Mouse (Mus musculus): Measurements from ENCODE around the gene Gsdme. TPM values are rescaled to one million over a fixed set of nuclear protein-coding genes. Genes with fewer than 3 reads are reported as not detected.
A peak's percentile ranks its signal among the peaks of the same experiment; 100 is the strongest.

Gene Gsdme
- total RNA-seq, 2 experiments from 2014 or later = 0.14 to 0.69 TPM

GRCm38 (mm10) chr6:50191605-50192004, 72.1 kb downstream of the Gsdme start:
- DNase-seq (ENCODE audit: low spot score) = no peak

GRCm38 (mm10) chr6:50189376-50189775, 74.3 kb downstream of the Gsdme start:
- no peak for DNase-seq (ENCODE audit: low spot score)

- peak; percentile 37 for DNase-seq (ENCODE audit: low spot score)
Measured at GRCm38 (mm10) chr6:50187955-50188354, 75.7 kb downstream of the Gsdme start.

- peak; percentile 21 for DNase-seq (ENCODE audit: low spot score)
Measured at GRCm38 (mm10) chr6:50180189-50180588, 83.5 kb downstream of the Gsdme start.

GRCm38 (mm10) chr6:50175736-50176135, 87.9 kb downstream of the Gsdme start:
- no peak for DNase-seq (ENCODE audit: low spot score)

GRCm38 (mm10) chr6:50169771-50170170, 93.9 kb downstream of the Gsdme start:
- peak; percentile 35 for DNase-seq (ENCODE audit: low spot score)

GRCm38 (mm10) chr6:50168821-50169220, 94.8 kb downstream of the Gsdme start:
- no peak for DNase-seq (ENCODE audit: low spot score)

GRCm38 (mm10) chr6:50163013-50163412, 100.6 kb downstream of the Gsdme start:
- no peak for DNase-seq (ENCODE audit: low spot score)

GRCm38 (mm10) chr6:50159842-50160241, 103.8 kb downstream of the Gsdme start:
- no peak for DNase-seq (ENCODE audit: low spot score)

- no peak for DNase-seq (ENCODE audit: low spot score)
Measured at GRCm38 (mm10) chr6:50149378-50149777, 114.3 kb downstream of the Gsdme start.

- no peak for DNase-seq (ENCODE audit: low spot score)
Measured at GRCm38 (mm10) chr6:50146158-50146557, 117.5 kb downstream of the Gsdme start.

- no peak for DNase-seq (ENCODE audit: low spot score)
Measured at GRCm38 (mm10) chr6:50139526-50139925, 124.1 kb downstream of the Gsdme start.

Other genes with a start within 250 kb of the Gsdme start
- 100 to 1,000 TPM; 118 to 119 TPM for gene Mpp6, start 153.6 kb downstream of the Gsdme start, total RNA-seq (2021)
- gene Osbpl3, start 192.3 kb upstream of the Gsdme start, total RNA-seq (2021) = 1 to 10 TPM; 2.2 to 3.4 TPM

All from gastrocnemius, adult 18-20 months (tissue).